Mouse (Mus musculus) lung, postnatal 0 days (tissue): ENCODE data around the gene Lclat1. TPM values are rescaled to one million over a fixed set of nuclear protein-coding genes. Genes with fewer than 3 reads are reported as not detected.

Experiments used
- ATAC-seq: fragments of 200-750 bp; cut with Nextera tagmentation; 2 replicates; pipeline ENCODE4 v1.8.0; 2017; ENCODE audit warnings: moderate library complexity
- DNase-seq: peaks from one replicate; pipeline ENCODE4 v3.0.0-alpha.2; 2016; ENCODE audit warnings: low spot score
- H3K27ac ChIP-seq: fragments of 300-500 bp; sonication (generic); 2 replicates; pipeline ENCODE4 v1.5.1; 2014; ENCODE audit warnings: antibody characterized with exemption, mild to moderate bottlenecking, low read length, mixed read lengths
- H3K27me3 ChIP-seq: fragments of 300-500 bp; sonication (generic); replicated peaks from 2 replicates; pipeline ENCODE4 v1.6.1; 2014; ENCODE audit warnings: low read length, mixed read lengths; ENCODE audit not compliant: insufficient read depth
- H3K36me3 ChIP-seq: fragments of 300-500 bp; sonication (generic); 2 replicates; pipeline ENCODE4 v1.6.1; 2014; ENCODE audit warnings: low read length, mixed read lengths; ENCODE audit not compliant: insufficient read depth
- H3K4me1 ChIP-seq: fragments of 300-500 bp; sonication (generic); 2 replicates; pipeline ENCODE4 v1.6.1; 2014; ENCODE audit warnings: antibody characterized with exemption, low read depth, low read length, mixed read lengths; ENCODE audit not compliant: insufficient read depth
- H3K4me2 ChIP-seq: fragments of 300-500 bp; sonication (generic); replicated peaks from 2 replicates; pipeline ENCODE4 v1.6.1; 2014; ENCODE audit warnings: low read depth, mild to moderate bottlenecking, low read length, moderate library complexity, mixed read lengths
- H3K4me3 ChIP-seq: fragments of 300-500 bp; sonication (generic); 2 replicates; pipeline ENCODE4 v1.5.1; 2014; ENCODE audit warnings: low read depth, low read length
- H3K9ac ChIP-seq: fragments of 300-500 bp; sonication (generic); replicated peaks from 2 replicates; pipeline ENCODE4 v1.6.1; 2014; ENCODE audit warnings: low read depth, mild to moderate bottlenecking
- H3K9me3 ChIP-seq: fragments of 300-500 bp; sonication (generic); 2 replicates; pipeline ENCODE4 v1.6.1; 2016; ENCODE audit warnings: low read length, mixed read lengths
- CTCF ChIP-seq: IDR thresholded peaks from 2 replicates; pipeline ENCODE4 v1.5.1; 2016; ENCODE audit warnings: antibody characterized with exemption, mild to moderate bottlenecking
- EP300 ChIP-seq: IDR thresholded peaks from 2 replicates; pipeline ENCODE4 v1.6.1; 2016; ENCODE audit warnings: antibody characterized with exemption, mild to moderate bottlenecking, control low read depth
- WGBS: fragments of 180-500 bp; shearing (Covaris S2); extraction: QIAGEN DNeasy Blood & Tissue Kit; methylation state at CpG from one replicate; pipeline ENCODE4 v1.1.7; 2014; 5-methylcytosine and 5-hydroxymethylcytosine counted together
- polyA plus RNA-seq: library from polyadenylated mRNA; unstranded; fragments of >200 nt; fragmentation: Nextera tagmentation; extraction: Ambion mirVana; gene quantifications from 2 replicates; pipeline ENCODE4 v1.2.1, GENCODE M21; 2015

The Lclat1 gene
- polyA plus RNA-seq, 1 experiment from 2014 or later = 10.2 TPM

- TF ChIP-seq CTCF (no peak), EP300 (peak; percentile 46; the same call in 1 of the 2 replicates)
- peak; percentile 68 for DNase-seq
- Histone ChIP-seq H3K4me1 (no peaks in the 10 kb centered on the region), H3K4me2 (no peak overlapping the region), H3K4me3 (no peak overlapping the region), H3K9ac (no peak overlapping the region), H3K27me3 (no peaks in the 10 kb centered on the region), H3K36me3 (no peaks in the 10 kb centered on the region), H3K27ac (no peak overlapping the region), H3K9me3 (no peaks in the 10 kb centered on the region)
- ATAC-seq = no peak; the same call in 1 of the 2 replicates
- 25% methylated on average over 2 of the region's 2 CpGs for WGBS
These were observed 176.5 kb downstream of the Lclat1 start for GRCm38 (mm10) chr17:73284301-73284700.

Other genes starting within 250 kb of the Lclat1 start
- 16.2 and 19.2 TPM in 2 replicates for gene Lbh, start 189.7 kb upstream of the Lclat1 start, polyA plus RNA-seq